Mouse (Mus musculus) bone marrow macrophage, adult 2 months (primary cell): ENCODE measurements at regions not wholly inside any gene's neighbourhood (a gene's known extent, or its start where the extent isn't known, plus 50 kb on each side); places are given as distances from the start of the nearest gene placed in this dataset.

Experiments
- CTCF ChIP-seq: IDR thresholded peaks from 2 replicates; pipeline ENCODE4 v1.5.1; 2012; ENCODE audit warnings: low read depth, mild to moderate bottlenecking, low read length, moderate library complexity
- POLR2A ChIP-seq: IDR thresholded peaks from 2 replicates; pipeline ENCODE4 v1.6.1; 2012; ENCODE audit warnings: mild to moderate bottlenecking, low read depth, low read length, borderline replicate concordance

GRCm38 (mm10) chr6:98553922-98554321, 211.4 kb upstream of the Gm765 start:
- TF ChIP-seq CTCF: no peak
- no peak for TF ChIP-seq POLR2A
